Mouse (Mus musculus) limb, embryonic 13.5 days (tissue): ENCODE measurements around the gene Nmur1. TPM values are rescaled to one million over a fixed set of nuclear protein-coding genes. Genes with fewer than 3 reads are reported as not detected.

Source experiments
- ATAC-seq: fragments of 200-750 bp; cut with Nextera tagmentation; 2 replicates; pipeline ENCODE4 v1.8.0; 2017; ENCODE audit warnings: low read depth, moderate number of reproducible peaks, moderate TSS enrichment; ENCODE audit not compliant: low FRiP score
- H3K27ac ChIP-seq: fragments of 300-500 bp; sonication (generic); 2 replicates; pipeline ENCODE4 v1.5.1; 2015; ENCODE audit warnings: inconsistent platforms, mild to moderate bottlenecking, moderate library complexity
- H3K27me3 ChIP-seq: fragments of 300-500 bp; sonication (generic); 2 replicates; pipeline ENCODE4 v1.6.1; 2015; ENCODE audit warnings: mild to moderate bottlenecking, inconsistent platforms
- H3K36me3 ChIP-seq: fragments of 300-500 bp; sonication (generic); 2 replicates; pipeline ENCODE4 v1.6.1; 2015; ENCODE audit warnings: inconsistent platforms, mild to moderate bottlenecking, moderate library complexity
- H3K4me1 ChIP-seq: fragments of 300-500 bp; sonication (generic); 2 replicates; pipeline ENCODE4 v1.6.1; 2015; ENCODE audit warnings: inconsistent platforms
- H3K4me2 ChIP-seq: fragments of 300-500 bp; sonication (generic); replicated peaks from 2 replicates; pipeline ENCODE4 v1.6.1; 2015; ENCODE audit warnings: inconsistent platforms, mild to moderate bottlenecking, moderate library complexity
- H3K4me3 ChIP-seq: fragments of 300-500 bp; sonication (generic); 2 replicates; pipeline ENCODE4 v1.5.1; 2015; ENCODE audit warnings: moderate library complexity, mild to moderate bottlenecking, inconsistent platforms
- H3K9ac ChIP-seq: fragments of 300-500 bp; sonication (generic); 2 replicates; pipeline ENCODE4 v1.6.1; 2015; ENCODE audit warnings: mild to moderate bottlenecking, inconsistent platforms
- H3K9me3 ChIP-seq: fragments of 300-500 bp; sonication (generic); 2 replicates; pipeline ENCODE4 v1.6.1; 2016; ENCODE audit warnings: inconsistent platforms
- WGBS: fragments of 180-500 bp; shearing (Covaris S2); methylation state at CpG from one replicate; pipeline ENCODE4 v1.1.7; 2015; 5-methylcytosine and 5-hydroxymethylcytosine counted together
- polyA plus RNA-seq: library from polyadenylated mRNA; unstranded; fragments of >200 nt; fragmentation: Nextera tagmentation; extraction: Ambion mirVana; gene quantifications from 2 replicates; pipeline ENCODE4 v1.2.1, GENCODE M21; 2015

Gene Nmur1
- polyA plus RNA-seq, 1 experiment from 2014 or later, result not detected

- 48% methylated on average over 10 of the region's 10 CpGs for WGBS
- Histone ChIP-seq H3K36me3 (no peaks in the 10 kb centered on the region), H3K27me3 (no peaks in the 10 kb centered on the region), H3K9ac (no peak overlapping the region), H3K4me1 (no peaks in the 10 kb centered on the region), H3K9me3 (no peaks in the 10 kb centered on the region), H3K4me3 (no peak overlapping the region), H3K27ac (no peak overlapping the region), H3K4me2 (no peak overlapping the region)
- no peak for ATAC-seq
Observed at GRCm38 (mm10) chr1:86371997-86372396, 54.0 kb downstream of the Nmur1 start.

GRCm38 (mm10) chr1:86368086-86368485 is 57.9 kb downstream of the Nmur1 start:
- no peaks in the 10 kb centered on the region for H3K9me3 ChIP-seq
- no peaks in the 10 kb centered on the region for H3K36me3 ChIP-seq
- H3K9ac ChIP-seq, result no peak overlapping the region
- H3K4me1 ChIP-seq, result no peaks in the 10 kb centered on the region
- no peak overlapping the region for H3K27ac ChIP-seq
- 77% methylated on average over 4 of the region's 4 CpGs for WGBS
- H3K27me3 ChIP-seq, result no peaks in the 10 kb centered on the region
- no peak overlapping the region for H3K4me3 ChIP-seq
- H3K4me2 ChIP-seq, result no peak overlapping the region
- ATAC-seq, result no peak

DNA sequence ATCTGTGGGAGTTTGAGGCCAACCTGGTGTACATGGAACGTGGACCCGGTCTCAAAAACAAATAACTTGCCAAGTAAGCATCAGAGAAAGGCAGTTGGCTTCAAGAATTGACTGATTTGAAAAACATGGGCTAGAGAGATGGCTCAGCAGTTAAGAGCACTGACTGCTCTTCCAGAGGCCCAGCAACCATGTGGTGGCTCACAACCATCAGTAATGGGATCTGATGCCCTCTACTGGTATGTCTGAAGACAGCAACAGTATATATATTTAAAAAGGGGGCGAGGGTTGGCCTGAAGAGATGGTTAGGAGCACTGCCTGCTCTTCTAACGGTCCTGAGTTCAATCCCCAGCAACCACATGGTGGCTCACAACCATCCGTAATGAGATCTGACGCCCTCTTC is 62.4 kb downstream of the Nmur1 start:
- 12% methylated on average over 6 of the region's 6 CpGs for WGBS
- Histone ChIP-seq H3K27me3 (no peaks in the 10 kb centered on the region), H3K4me3 (no peak overlapping the region), H3K4me2 (no peak overlapping the region), H3K36me3 (no peaks in the 10 kb centered on the region), H3K4me1 (peaks cover 12% of the 10 kb centered on the region), H3K9ac (no peak overlapping the region), H3K9me3 (no peaks in the 10 kb centered on the region), H3K27ac (no peak overlapping the region)
- ATAC-seq, result no peak

GRCm38 (mm10) chr1:86361852-86362615 is 64.0 kb downstream of the Nmur1 start:
- no peak for ATAC-seq
- peaks cover 23% of the 10 kb centered on the region for H3K4me1 ChIP-seq
- 81% methylated on average over 4 of the region's 4 CpGs for WGBS
- peaks cover 6% of the 10 kb centered on the region for H3K36me3 ChIP-seq
- no peak overlapping the region for H3K9ac ChIP-seq
- H3K4me3 ChIP-seq, result no peak overlapping the region
- H3K9me3 ChIP-seq, result no peaks in the 10 kb centered on the region
- H3K27ac ChIP-seq, result no peak overlapping the region
- no peaks in the 10 kb centered on the region for H3K27me3 ChIP-seq
- H3K4me2 ChIP-seq, result no peak overlapping the region

DNA sequence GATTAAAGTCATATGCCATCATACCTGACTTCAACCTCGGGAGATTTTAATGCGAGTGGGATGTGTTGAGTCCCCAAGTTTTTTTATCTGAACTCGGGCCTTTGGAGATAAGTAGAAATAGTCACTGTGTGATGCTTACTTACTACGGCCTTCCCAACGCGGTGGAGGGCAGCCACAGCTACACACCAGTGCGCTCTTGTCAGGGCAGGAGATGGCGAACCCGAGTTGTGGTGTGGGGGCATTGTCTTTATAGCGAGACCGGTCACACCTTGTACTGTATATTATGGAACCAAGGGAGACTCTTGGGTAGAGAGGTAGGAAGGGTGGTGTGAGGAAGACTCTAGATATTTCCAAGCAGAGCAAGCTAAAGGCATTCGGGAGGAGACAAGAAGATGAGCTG is 65.6 kb downstream of the Nmur1 start:
- ATAC-seq, result no peak
- 20% methylated on average over 12 of the region's 12 CpGs for WGBS
- H3K27ac ChIP-seq, result peak overlapping the region; percentile 87; the same call in 1 of the 2 replicates

DNA sequence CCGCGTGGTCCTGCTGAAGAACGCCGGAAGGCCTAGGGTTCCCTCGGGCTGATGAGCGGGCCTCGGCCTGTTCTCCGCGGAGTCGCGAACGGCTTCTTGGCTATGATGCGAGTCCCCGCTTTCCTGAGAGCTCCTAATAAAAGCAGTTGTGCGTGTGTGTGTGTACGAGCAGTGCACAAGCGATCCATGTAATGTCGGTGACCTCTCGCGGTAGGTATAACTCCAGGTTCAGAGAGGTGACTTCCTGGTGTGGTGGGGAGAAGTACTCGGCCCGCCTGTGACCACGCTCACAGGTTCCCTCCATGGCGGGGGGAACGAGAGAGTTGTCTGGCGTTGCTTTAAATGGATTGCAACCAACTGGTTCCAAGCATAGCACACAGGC is 66.2 kb downstream of the Nmur1 start:
- peaks cover 28% of the 10 kb centered on the region for H3K36me3 ChIP-seq
- ATAC-seq, result no peak
- peak overlapping the region; percentile 87 for H3K27ac ChIP-seq
- peaks cover 26% of the 10 kb centered on the region for H3K4me1 ChIP-seq
- peak overlapping the region; percentile 92 for H3K4me3 ChIP-seq
- under 1% methylated on average over 26 of the region's 26 CpGs for WGBS
- H3K27me3 ChIP-seq, result no peaks in the 10 kb centered on the region
- H3K9me3 ChIP-seq, result no peaks in the 10 kb centered on the region
- H3K9ac ChIP-seq, result peak overlapping the region; percentile 88
- H3K4me2 ChIP-seq, result peak overlapping the region; percentile 71

More for the DNA sequence above, 65.6 kb downstream of the Nmur1 start:
- H3K4me2 ChIP-seq, result peak overlapping the region; percentile 71
- no peaks in the 10 kb centered on the region for H3K9me3 ChIP-seq
- H3K4me3 ChIP-seq, result peak overlapping the region; percentile 92
- peaks cover 22% of the 10 kb centered on the region for H3K36me3 ChIP-seq
- no peaks in the 10 kb centered on the region for H3K27me3 ChIP-seq
- H3K4me1 ChIP-seq, result peaks cover 26% of the 10 kb centered on the region
- H3K9ac ChIP-seq, result peak overlapping the region; percentile 88

- H3K27me3 ChIP-seq, result no peaks in the 10 kb centered on the region
- H3K27ac ChIP-seq, result peak within 1 kb of the TSS; percentile 99
- H3K4me2 ChIP-seq, result peak within 1 kb of the TSS; percentile 89
- H3K36me3 ChIP-seq, result peaks cover 35% of the 10 kb centered on the region
- H3K4me1 ChIP-seq, result peaks cover 26% of the 10 kb centered on the region
- H3K9me3 ChIP-seq, result no peaks in the 10 kb centered on the region
- ATAC-seq, result peak; percentile 97
- 0% methylated on average over 88 of the region's 102 CpGs for WGBS
- H3K4me3 ChIP-seq, result peak within 1 kb of the TSS; percentile 92
- peak within 1 kb of the TSS; percentile 96 for H3K9ac ChIP-seq
Observed at GRCm38 (mm10) chr1:86358906-86359797, 66.9 kb downstream of the Nmur1 start, which contains the start of gene Ncl. Ncl (minus strand) TSS chr1:86359400.

GRCm38 (mm10) chr1:86358229-86358905 is 67.7 kb downstream of the Nmur1 start:
- WGBS, result under 1% methylated on average over 41 of the region's 41 CpGs
- H3K9ac ChIP-seq, result peak overlapping the region; percentile 96

DNA sequence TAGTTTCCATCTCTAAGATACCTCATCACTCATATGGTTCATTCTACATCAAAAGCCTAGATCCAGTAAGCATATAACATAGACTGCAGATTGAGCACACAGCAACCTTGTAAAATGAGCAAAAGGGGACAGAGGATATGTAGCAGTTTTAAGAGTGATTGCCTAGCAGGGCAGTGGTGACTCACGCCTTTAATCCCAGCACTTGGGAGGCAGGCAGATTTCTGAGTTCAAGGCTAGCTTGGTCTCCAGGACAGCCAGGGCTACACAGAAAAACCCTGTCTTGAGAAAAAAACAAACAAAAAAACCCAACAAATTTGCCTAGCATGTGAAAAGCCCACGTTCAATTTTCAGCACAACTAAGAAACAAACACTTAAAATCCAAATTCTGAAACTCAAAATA is 71.8 kb downstream of the Nmur1 start:
- H3K9me3 ChIP-seq, result no peaks in the 10 kb centered on the region
- H3K27ac ChIP-seq, result no peak overlapping the region
- no peak for ATAC-seq
- H3K36me3 ChIP-seq, result peaks cover 83% of the 10 kb centered on the region
- H3K4me1 ChIP-seq, result peaks cover 14% of the 10 kb centered on the region
- H3K4me3 ChIP-seq, result no peak overlapping the region
- H3K9ac ChIP-seq, result no peak overlapping the region
- 91% methylated on average over 2 of the region's 2 CpGs for WGBS
- H3K4me2 ChIP-seq, result no peak overlapping the region
- no peaks in the 10 kb centered on the region for H3K27me3 ChIP-seq

More at GRCm38 (mm10) chr1:86358229-86358905, 67.7 kb downstream of the Nmur1 start:
- Histone ChIP-seq H3K27me3 (no peaks in the 10 kb centered on the region), H3K4me3 (peak overlapping the region; percentile 92), H3K4me1 (peaks cover 26% of the 10 kb centered on the region), H3K27ac (peak overlapping the region; percentile 99), H3K36me3 (peaks cover 42% of the 10 kb centered on the region), H3K4me2 (peak overlapping the region; percentile 89), H3K9me3 (no peaks in the 10 kb centered on the region)
- no peak; the same call in 1 of the 2 replicates for ATAC-seq

- no peaks in the 10 kb centered on the region for H3K27me3 ChIP-seq
- H3K4me1 ChIP-seq, result no peaks in the 10 kb centered on the region
- H3K27ac ChIP-seq, result no peak overlapping the region
- no peaks in the 10 kb centered on the region for H3K9me3 ChIP-seq
- no peak overlapping the region for H3K4me3 ChIP-seq
- no peak overlapping the region for H3K9ac ChIP-seq
- 89% methylated on average over 8 of the region's 8 CpGs for WGBS
- no peak overlapping the region for H3K4me2 ChIP-seq
- H3K36me3 ChIP-seq, result peaks cover 93% of the 10 kb centered on the region
- no peak for ATAC-seq
Observed at GRCm38 (mm10) chr1:86350576-86350975, 75.5 kb downstream of the Nmur1 start.

- H3K4me3 ChIP-seq, result no peak overlapping the region
- ATAC-seq, result no peak
- peaks cover 90% of the 10 kb centered on the region for H3K36me3 ChIP-seq
- no peak overlapping the region for H3K27ac ChIP-seq
- H3K9me3 ChIP-seq, result no peaks in the 10 kb centered on the region
- no peaks in the 10 kb centered on the region for H3K4me1 ChIP-seq
- H3K27me3 ChIP-seq, result no peaks in the 10 kb centered on the region
- no peak overlapping the region for H3K4me2 ChIP-seq
- 83% methylated on average over 1 of the region's 1 CpGs for WGBS
- no peak overlapping the region for H3K9ac ChIP-seq
Observed at GRCm38 (mm10) chr1:86349696-86350095, 76.3 kb downstream of the Nmur1 start.

DNA sequence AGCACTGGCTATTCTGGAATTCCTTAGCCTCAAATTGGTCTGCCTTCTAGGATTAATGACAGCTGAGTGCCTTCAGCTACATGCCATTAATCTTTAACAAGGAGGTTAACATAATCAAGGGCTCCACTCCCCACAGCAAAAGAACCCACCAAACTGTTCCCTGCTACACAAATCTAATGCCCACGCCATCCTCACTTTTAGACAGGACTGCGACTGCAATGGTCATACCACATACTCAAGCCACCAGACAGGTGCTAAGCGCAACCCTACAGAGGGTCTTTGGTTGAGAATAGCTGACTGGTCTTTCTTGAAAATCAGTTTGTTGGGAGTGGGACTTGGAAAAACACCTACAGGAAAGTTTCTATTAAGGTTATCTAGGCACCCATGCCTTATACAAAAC is 76.8 kb downstream of the Nmur1 start:
- 92% methylated on average over 3 of the region's 3 CpGs for WGBS
- no peak overlapping the region for H3K4me3 ChIP-seq
- H3K27ac ChIP-seq, result no peak overlapping the region
- peaks cover 85% of the 10 kb centered on the region for H3K36me3 ChIP-seq
- no peak overlapping the region for H3K9ac ChIP-seq
- ATAC-seq, result no peak
- no peak overlapping the region for H3K4me2 ChIP-seq
- no peaks in the 10 kb centered on the region for H3K27me3 ChIP-seq
- H3K4me1 ChIP-seq, result no peaks in the 10 kb centered on the region
- no peaks in the 10 kb centered on the region for H3K9me3 ChIP-seq
